Mouse (Mus musculus): ENCODE results near the gene Spint5.

The Spint5 gene

GRCm38 (mm10) chr2:164715005-164715404 lies at the start of gene Spint5:
Spint5 (plus strand) TSS chr2:164715305.
- DNase-seq (ENCODE audit: low read depth, low spot score), result no peak

DNA sequence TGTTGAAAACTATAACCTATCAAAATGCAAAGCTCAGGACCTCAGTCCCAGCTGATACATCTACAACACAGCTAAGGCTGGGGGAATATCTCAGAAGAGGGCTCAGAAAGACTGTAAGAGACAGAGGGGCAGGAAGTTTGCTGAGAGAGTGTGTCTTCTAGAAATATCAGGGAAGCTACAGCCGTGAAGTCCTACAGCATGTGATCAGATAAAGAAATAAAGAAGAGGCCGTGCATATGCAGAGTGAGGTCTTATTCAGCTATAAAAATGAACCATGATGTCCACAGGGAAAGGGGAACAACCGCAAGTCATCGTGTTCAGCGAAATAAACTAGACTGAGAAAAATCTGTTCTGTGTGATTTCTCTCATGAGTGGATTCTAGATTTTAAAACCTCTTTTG lies 44.8 kb upstream of the Spint5 start:
- DNase-seq (ENCODE audit: low read depth, low spot score), result no peak

DNA sequence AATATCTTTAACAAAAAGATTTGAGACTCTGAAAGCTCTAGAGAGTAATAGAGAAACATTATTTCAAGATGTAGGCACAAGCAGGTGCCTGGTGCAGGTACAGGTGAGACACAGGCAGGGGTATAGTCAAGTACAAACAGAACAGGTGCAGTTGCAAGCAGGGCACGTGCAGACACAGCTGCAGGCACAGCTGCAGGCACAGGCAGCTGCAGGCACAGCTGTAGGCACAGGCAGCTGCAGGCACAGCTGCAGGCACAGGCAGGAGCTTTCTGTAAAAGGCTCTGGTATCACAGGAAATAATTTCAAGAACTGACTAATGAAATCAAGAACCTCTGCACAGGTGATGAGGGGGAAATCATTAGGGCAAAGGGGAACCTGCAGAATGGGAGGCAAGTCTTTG lies 44.2 kb upstream of the Spint5 start:
- no peak for DNase-seq (ENCODE audit: low read depth, low spot score)

- DNase-seq (ENCODE audit: low read depth, low spot score), result no peak
Measured at GRCm38 (mm10) chr2:164673987-164674386, 41.1 kb upstream of the Spint5 start, which contains the start of gene Wfdc11. Wfdc11 (minus strand) TSS chr2:164674087.

GRCm38 (mm10) chr2:164676103-164676502 lies 39.0 kb upstream of the Spint5 start:
- peak; percentile 70 for DNase-seq (ENCODE audit: low read depth, low spot score)

- no peak for DNase-seq (ENCODE audit: low read depth, low spot score)
Measured at GRCm38 (mm10) chr2:164676916-164677685, 38.0 kb upstream of the Spint5 start.

GRCm38 (mm10) chr2:164678848-164679625 lies 36.1 kb upstream of the Spint5 start:
- peak; percentile 87 for DNase-seq (ENCODE audit: low read depth, low spot score)

GRCm38 (mm10) chr2:164679906-164680305 lies 35.2 kb upstream of the Spint5 start:
- DNase-seq (ENCODE audit: low read depth, low spot score), result no peak

DNA sequence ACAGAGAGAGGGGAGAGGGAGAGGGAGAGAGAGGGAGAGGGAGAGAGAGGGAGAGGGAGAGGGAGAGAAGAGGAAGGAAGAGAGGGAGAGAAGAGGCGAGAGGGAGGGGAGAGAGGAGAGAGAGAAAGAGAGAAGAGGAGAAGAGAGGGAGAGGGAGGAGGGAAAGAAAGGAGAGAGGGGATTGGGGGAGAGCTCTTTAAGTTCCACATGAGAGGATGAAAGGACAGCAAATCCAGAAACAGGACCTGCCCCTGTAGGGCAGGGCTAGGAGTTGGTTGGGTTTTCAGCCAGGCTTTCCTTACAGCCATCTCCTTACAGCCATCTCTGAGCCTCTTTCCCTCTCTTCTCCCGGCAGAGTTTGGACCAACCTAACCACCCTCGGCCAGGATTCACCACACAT lies 30.3 kb upstream of the Spint5 start, which contains the start of gene Wfdc13:
Gene Wfdc13 (plus strand): TSS at position 301 of the 400 bp plus-strand sequence.
- no peak for DNase-seq (ENCODE audit: low read depth, low spot score)

DNA sequence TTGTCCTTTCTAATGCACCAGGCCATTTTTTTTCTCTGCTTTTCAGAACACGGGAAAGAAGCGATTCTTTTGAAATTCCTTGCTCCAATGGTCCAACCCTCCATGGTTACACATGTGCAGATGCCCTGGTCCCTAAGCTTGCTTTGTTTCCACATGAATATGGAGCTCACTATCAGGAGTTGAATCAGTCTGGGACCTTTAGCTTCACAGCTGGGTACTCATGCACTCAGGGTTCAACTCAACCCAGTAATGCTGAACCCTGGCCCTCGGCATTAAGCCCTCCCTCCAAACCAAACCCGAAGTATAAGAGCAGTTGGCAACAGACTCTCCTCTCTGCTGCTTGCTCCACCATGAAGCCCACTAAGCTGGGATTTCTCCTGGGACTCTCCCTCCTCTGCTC lies 16.9 kb upstream of the Spint5 start, which contains the start of gene Spint4:
Gene Spint4 (plus strand): TSS at position 301 of the 400 bp plus-strand sequence.
- peak; percentile 26 for DNase-seq (ENCODE audit: low read depth, low spot score)

GRCm38 (mm10) chr2:164700959-164701358 lies 14.1 kb upstream of the Spint5 start:
- no peak for DNase-seq (ENCODE audit: low read depth, low spot score)

DNA sequence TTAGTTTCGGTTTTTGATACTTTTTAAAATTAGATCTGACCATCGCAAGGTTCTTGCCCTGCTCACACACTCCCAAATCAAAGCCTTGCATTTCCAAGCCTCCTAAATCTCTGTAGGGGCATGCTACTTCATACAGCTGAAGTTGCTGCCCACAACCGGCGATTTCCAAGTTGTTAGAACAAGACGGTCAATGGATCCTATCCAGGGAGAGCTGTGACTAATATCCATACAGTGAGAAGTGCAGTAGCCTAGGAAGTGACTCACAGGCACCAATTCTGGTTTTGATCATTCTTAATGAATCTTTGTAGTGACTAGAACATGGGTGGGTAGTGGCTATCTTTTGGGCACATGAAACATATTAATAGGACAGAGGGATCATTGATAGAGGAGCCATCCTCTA lies 13.3 kb upstream of the Spint5 start:
- no peak for DNase-seq (ENCODE audit: low read depth, low spot score)

DNA sequence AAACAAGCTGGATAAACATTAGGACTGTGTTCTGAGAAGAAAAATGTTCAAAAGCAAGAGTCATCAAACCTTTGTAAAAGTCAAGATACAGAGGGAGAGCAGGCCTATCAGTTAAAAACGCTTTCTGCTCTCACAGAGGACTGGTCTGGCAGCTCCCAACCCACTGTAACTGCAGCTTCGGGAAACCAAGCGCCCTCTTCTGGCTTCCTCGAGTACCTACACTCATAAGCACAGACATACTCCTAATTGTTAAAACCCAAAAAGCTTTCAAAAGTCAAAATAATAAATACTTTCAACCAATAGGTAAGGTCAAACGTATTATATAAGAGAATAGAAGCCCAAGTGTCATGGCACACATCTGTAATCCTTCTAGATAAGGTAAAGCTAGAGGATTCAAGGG lies 10.9 kb upstream of the Spint5 start:
- peak; percentile 54 for DNase-seq (ENCODE audit: low read depth, low spot score)

DNA sequence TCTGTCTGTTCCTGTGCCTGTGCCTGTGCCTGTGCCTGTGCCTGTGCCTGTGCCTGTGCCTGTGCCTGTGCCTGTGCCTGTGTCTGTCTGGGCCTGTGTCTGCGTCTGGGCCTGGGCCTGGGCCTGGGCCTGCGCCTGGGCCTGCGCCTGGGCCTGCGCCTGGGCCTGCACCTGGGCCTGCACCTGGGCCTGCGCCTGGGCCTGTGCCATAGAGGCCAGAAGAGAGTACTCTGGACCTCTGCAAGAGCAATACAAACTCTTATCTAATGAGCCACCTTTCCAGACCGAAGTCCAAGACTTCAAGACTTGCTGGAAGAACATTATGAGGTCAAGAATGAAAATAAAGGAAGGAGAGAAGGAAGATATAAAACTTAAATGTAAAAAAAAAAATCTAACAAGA lies 9.8 kb upstream of the Spint5 start:
- peak; percentile 18 for DNase-seq (ENCODE audit: low read depth, low spot score)

DNA sequence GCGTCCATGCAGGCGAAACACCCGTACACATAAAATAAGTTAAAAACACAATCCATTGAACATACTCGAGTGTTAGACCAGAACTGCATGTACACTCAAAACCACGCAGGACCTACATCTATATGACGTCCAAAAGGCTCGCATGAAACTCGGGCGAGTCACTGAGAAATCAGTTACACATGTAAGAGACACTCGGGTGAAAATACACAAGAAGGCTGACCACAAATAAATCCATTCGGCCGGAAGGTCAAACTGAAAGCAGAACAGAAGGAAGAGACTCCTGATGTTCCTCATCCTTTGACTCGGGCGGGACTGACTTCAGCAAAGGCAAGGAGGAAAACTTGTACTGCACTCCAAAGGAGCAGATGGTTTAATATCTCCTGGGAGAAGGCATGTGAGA lies 9.1 kb upstream of the Spint5 start:
- DNase-seq (ENCODE audit: low read depth, low spot score), result no peak

DNA sequence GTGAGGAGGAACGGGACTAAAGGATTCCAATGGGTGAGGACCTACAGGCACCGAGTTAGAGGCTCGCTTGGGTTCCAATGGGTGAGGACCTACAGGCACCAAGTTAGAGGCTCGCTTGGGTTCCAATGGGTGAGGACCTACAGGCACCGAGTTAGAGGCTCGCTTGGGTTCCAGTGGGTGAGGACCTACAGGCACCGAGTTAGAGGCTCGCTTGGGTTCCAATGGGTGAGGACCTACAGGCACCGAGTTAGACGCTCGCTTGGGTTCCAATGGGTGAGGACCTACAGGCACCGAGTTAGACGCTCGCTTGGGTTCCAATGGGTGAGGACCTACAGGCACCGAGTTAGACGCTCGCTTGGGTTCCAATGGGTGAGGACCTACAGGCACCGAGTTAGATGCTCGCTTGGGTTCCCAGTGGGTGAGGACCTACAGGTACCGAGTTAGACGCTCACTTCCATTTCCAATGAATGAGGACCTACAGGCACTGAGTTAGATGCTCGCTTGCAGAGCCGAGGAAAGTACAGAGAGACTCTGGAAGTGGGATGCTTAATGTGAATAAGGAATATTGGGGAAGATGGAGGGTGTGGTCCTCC lies 1.2 kb downstream of the Spint5 start:
- peak; percentile 32 for DNase-seq (ENCODE audit: low read depth, low spot score)

- DNase-seq (ENCODE audit: low read depth, low spot score), result peak; percentile 56
Measured at GRCm38 (mm10) chr2:164723276-164723675, 8.2 kb downstream of the Spint5 start.

DNA sequence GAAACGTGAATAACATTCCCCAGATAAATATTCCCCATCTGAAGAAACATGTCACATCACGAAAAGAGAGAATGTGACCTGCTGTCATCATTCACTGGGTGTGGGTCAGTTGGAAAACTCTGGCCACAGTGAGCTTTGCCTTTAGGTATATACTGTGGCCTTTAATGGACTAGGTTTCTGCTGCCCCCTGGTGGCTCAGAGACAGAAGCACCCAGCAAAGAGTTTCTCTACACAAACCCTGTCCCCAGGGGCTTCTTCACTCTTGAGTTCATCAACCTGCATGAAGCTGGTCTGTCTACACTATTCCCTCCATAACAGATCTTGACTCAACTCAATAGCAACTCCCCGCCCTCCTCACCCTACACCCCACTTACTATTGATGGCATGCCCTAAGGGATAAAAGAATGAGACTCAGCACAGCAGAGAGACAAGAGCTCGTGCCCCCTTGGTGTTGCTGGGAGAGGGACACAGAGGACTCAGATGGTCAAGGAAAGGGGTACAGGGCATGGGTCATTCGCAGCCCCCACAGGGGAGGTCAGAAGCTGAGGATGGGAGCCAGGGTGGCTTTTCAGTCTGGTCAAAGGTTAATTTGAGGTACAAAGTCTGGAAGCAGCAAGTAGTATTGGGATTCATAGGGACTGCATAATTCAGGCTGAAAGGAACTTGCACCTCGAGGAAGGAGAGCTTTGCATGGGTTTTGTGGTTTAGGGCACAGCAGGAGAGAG lies 11.0 kb downstream of the Spint5 start:
- peak; percentile 68 for DNase-seq (ENCODE audit: low read depth, low spot score)

DNA sequence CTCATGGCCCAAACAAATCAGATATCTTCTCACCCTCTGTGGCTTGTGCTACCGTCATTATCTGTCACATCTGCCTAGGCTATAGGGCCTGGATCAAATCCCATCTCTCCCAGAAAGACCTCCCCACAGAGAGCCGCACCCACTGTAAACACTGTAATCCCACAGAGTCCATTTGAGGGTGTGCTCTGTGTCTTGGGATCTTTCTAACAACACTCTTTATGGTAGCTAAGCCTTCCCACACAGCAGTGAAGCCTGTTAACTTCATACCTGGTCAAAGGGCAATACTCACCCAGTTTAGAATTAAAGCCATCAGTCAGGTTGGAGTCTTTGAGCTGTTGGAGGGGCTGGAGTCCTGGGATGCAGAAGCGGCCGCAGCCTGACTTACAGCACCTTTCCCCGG lies 16.6 kb downstream of the Spint5 start:
- DNase-seq (ENCODE audit: low read depth, low spot score), result no peak

DNA sequence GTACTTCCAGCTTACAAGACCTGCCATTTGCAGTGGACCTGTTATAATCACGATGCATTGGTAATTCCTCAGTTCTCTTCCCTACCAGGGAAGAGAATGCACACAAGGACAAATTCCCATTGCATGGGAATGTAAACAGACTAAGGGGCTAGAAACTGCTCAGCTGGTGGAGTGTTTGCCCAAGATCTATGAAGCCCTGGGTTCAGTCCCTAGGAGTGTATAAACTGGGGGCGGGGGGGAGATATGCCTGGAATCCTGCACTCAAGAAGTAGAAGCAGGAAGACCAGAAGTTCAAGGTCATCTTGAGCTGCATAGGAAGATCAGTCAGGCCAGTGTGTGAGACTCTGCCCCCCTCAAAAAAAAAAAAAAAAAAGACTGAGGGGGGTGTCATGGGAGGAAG lies 18.2 kb downstream of the Spint5 start:
- DNase-seq (ENCODE audit: low read depth, low spot score), result no peak

DNA sequence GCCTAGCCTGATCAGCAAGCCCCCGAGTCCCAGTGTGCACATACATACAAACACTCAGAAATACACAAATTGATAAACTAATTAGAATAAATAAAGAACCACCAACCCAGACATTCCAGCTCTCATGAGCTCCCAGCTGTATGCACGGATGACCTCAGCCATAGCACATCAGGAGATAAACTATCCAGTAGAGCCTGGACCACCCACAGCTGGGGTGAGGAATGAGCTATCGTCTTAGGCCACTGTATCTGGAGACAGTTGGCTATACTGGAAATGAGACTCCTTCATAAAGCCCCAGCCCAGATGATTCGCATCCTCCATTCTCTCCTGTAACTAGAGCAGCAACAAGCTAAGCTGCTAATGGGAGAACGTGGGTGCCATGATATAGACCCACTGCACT lies 19.7 kb downstream of the Spint5 start:
- DNase-seq (ENCODE audit: low read depth, low spot score), result no peak

GRCm38 (mm10) chr2:164735446-164735845 lies 20.3 kb downstream of the Spint5 start:
- DNase-seq (ENCODE audit: low read depth, low spot score), result no peak
